Mouse (Mus musculus): Measurements from ENCODE around the gene Pdzd2. TPM values are rescaled to one million over a fixed set of nuclear protein-coding genes. Genes with fewer than 3 reads are reported as not detected.

The Pdzd2 gene
- polyA plus RNA-seq, 1 experiment from 2014 or later, result 32.8 TPM

- H3K27ac ChIP-seq (ENCODE audit: low read length), result peak overlapping the region; percentile 94
- H3K27me3 ChIP-seq (ENCODE audit: control insufficient read depth, insufficient read depth, low read length), result no peaks in the 10 kb centered on the region
- peak overlapping the region; percentile 83 for H3K9ac ChIP-seq (replicated peaks; ENCODE audit: low read depth, low read length)
- ATAC-seq (ENCODE audit: insufficient number of reproducible peaks, insufficient read depth, low FRiP score, low read depth), result no peak
- peak overlapping the region; percentile 88 for H3K4me3 ChIP-seq (ENCODE audit: low read depth, low read length)
- H3K4me1 ChIP-seq (ENCODE audit: control insufficient read depth, insufficient read depth, low read length), result peaks cover 12% of the 10 kb centered on the region; the same call in 1 of the 2 replicates
- H3K9me3 ChIP-seq (ENCODE audit: control insufficient read depth, low read depth, low read length), result no peaks in the 10 kb centered on the region
- peak overlapping the region; percentile 76 for H3K4me2 ChIP-seq (replicated peaks; ENCODE audit: low read depth, low read length)
- 2% methylated on average over 22 of the region's 22 CpGs for WGBS
- no peaks in the 10 kb centered on the region; the same call in 1 of the 2 replicates for H3K36me3 ChIP-seq (ENCODE audit: control insufficient read depth, insufficient read depth, low read length)
Observed at GRCm38 (mm10) chr15:12320441-12321090, 419.2 kb downstream of the Pdzd2 start.

- no peaks in the 10 kb centered on the region for H3K27me3 ChIP-seq (ENCODE audit: control insufficient read depth, insufficient read depth, low read length)
- no peak overlapping the region for H3K4me3 ChIP-seq (ENCODE audit: low read depth, low read length)
- H3K4me1 ChIP-seq (ENCODE audit: control insufficient read depth, insufficient read depth, low read length), result peaks cover 12% of the 10 kb centered on the region; the same call in 1 of the 2 replicates
- WGBS, result 45% methylated on average over 5 of the region's 5 CpGs
- ATAC-seq (ENCODE audit: insufficient number of reproducible peaks, insufficient read depth, low FRiP score, low read depth), result no peak
- H3K4me2 ChIP-seq (replicated peaks; ENCODE audit: low read depth, low read length), result no peak overlapping the region
- H3K9me3 ChIP-seq (ENCODE audit: control insufficient read depth, low read depth, low read length), result no peaks in the 10 kb centered on the region
- no peak overlapping the region for H3K27ac ChIP-seq (ENCODE audit: low read length)
- no peak overlapping the region for H3K9ac ChIP-seq (replicated peaks; ENCODE audit: low read depth, low read length)
- no peaks in the 10 kb centered on the region for H3K36me3 ChIP-seq (ENCODE audit: control insufficient read depth, insufficient read depth, low read length)
Observed at GRCm38 (mm10) chr15:12319889-12320288, 419.8 kb downstream of the Pdzd2 start.

- Histone ChIP-seq H3K36me3 (ENCODE audit: control insufficient read depth, insufficient read depth, low read length) (no peaks in the 10 kb centered on the region), H3K9ac (replicated peaks; ENCODE audit: low read depth, low read length) (no peak overlapping the region), H3K27ac (ENCODE audit: low read length) (no peak overlapping the region), H3K9me3 (ENCODE audit: control insufficient read depth, low read depth, low read length) (no peaks in the 10 kb centered on the region), H3K4me3 (ENCODE audit: low read depth, low read length) (no peak overlapping the region), H3K4me2 (replicated peaks; ENCODE audit: low read depth, low read length) (no peak overlapping the region), H3K4me1 (ENCODE audit: control insufficient read depth, insufficient read depth, low read length) (0 out of 2 replicates have a peak, but pooled peaks cover 4% of the 10 kb centered on the region), H3K27me3 (ENCODE audit: control insufficient read depth, insufficient read depth, low read length) (no peaks in the 10 kb centered on the region)
- 82% methylated on average over 8 of the region's 8 CpGs for WGBS
- ATAC-seq (ENCODE audit: insufficient number of reproducible peaks, insufficient read depth, low FRiP score, low read depth), result no peak
Observed at GRCm38 (mm10) chr15:12318451-12318850, 421.3 kb downstream of the Pdzd2 start.

- no peak overlapping the region for H3K27ac ChIP-seq (ENCODE audit: low read length)
- H3K4me3 ChIP-seq (ENCODE audit: low read depth, low read length), result no peak overlapping the region
- no peaks in the 10 kb centered on the region for H3K9me3 ChIP-seq (ENCODE audit: control insufficient read depth, low read depth, low read length)
- no peaks in the 10 kb centered on the region for H3K4me1 ChIP-seq (ENCODE audit: control insufficient read depth, insufficient read depth, low read length)
- H3K9ac ChIP-seq (replicated peaks; ENCODE audit: low read depth, low read length), result no peak overlapping the region
- no peaks in the 10 kb centered on the region for H3K36me3 ChIP-seq (ENCODE audit: control insufficient read depth, insufficient read depth, low read length)
- WGBS, result 74% methylated on average over 5 of the region's 5 CpGs
- H3K4me2 ChIP-seq (replicated peaks; ENCODE audit: low read depth, low read length), result no peak overlapping the region
- H3K27me3 ChIP-seq (ENCODE audit: control insufficient read depth, insufficient read depth, low read length), result no peaks in the 10 kb centered on the region
- ATAC-seq (ENCODE audit: insufficient number of reproducible peaks, insufficient read depth, low FRiP score, low read depth), result no peak
Observed at GRCm38 (mm10) chr15:12317290-12317689, 422.4 kb downstream of the Pdzd2 start.

GRCm38 (mm10) chr15:12315996-12316395 lies 423.7 kb downstream of the Pdzd2 start:
- Histone ChIP-seq H3K4me3 (ENCODE audit: low read depth, low read length) (no peak overlapping the region), H3K9ac (replicated peaks; ENCODE audit: low read depth, low read length) (no peak overlapping the region), H3K27me3 (ENCODE audit: control insufficient read depth, insufficient read depth, low read length) (no peaks in the 10 kb centered on the region), H3K4me1 (ENCODE audit: control insufficient read depth, insufficient read depth, low read length) (no peaks in the 10 kb centered on the region), H3K36me3 (ENCODE audit: control insufficient read depth, insufficient read depth, low read length) (no peaks in the 10 kb centered on the region), H3K27ac (ENCODE audit: low read length) (no peak overlapping the region), H3K4me2 (replicated peaks; ENCODE audit: low read depth, low read length) (no peak overlapping the region), H3K9me3 (ENCODE audit: control insufficient read depth, low read depth, low read length) (no peaks in the 10 kb centered on the region)
- ATAC-seq (ENCODE audit: insufficient number of reproducible peaks, insufficient read depth, low FRiP score, low read depth), result no peak
- WGBS, result 59% methylated on average over 2 of the region's 2 CpGs

GRCm38 (mm10) chr15:12314584-12314983 lies 425.1 kb downstream of the Pdzd2 start:
- Histone ChIP-seq H3K4me1 (ENCODE audit: control insufficient read depth, insufficient read depth, low read length) (no peaks in the 10 kb centered on the region), H3K4me3 (ENCODE audit: low read depth, low read length) (no peak overlapping the region), H3K9ac (replicated peaks; ENCODE audit: low read depth, low read length) (no peak overlapping the region), H3K9me3 (ENCODE audit: control insufficient read depth, low read depth, low read length) (no peaks in the 10 kb centered on the region), H3K27me3 (ENCODE audit: control insufficient read depth, insufficient read depth, low read length) (no peaks in the 10 kb centered on the region), H3K27ac (ENCODE audit: low read length) (no peak overlapping the region), H3K4me2 (replicated peaks; ENCODE audit: low read depth, low read length) (no peak overlapping the region), H3K36me3 (ENCODE audit: control insufficient read depth, insufficient read depth, low read length) (no peaks in the 10 kb centered on the region)
- ATAC-seq (ENCODE audit: insufficient number of reproducible peaks, insufficient read depth, low FRiP score, low read depth), result no peak
- 62% methylated on average over 5 of the region's 5 CpGs for WGBS

- H3K9me3 ChIP-seq (ENCODE audit: control insufficient read depth, low read depth, low read length), result no peaks in the 10 kb centered on the region
- no peak overlapping the region for H3K9ac ChIP-seq (replicated peaks; ENCODE audit: low read depth, low read length)
- no peaks in the 10 kb centered on the region for H3K27me3 ChIP-seq (ENCODE audit: control insufficient read depth, insufficient read depth, low read length)
- WGBS, result 9% methylated on average over 1 of the region's 1 CpGs
- no peak overlapping the region for H3K27ac ChIP-seq (ENCODE audit: low read length)
- H3K36me3 ChIP-seq (ENCODE audit: control insufficient read depth, insufficient read depth, low read length), result no peaks in the 10 kb centered on the region
- no peak overlapping the region for H3K4me2 ChIP-seq (replicated peaks; ENCODE audit: low read depth, low read length)
- no peak overlapping the region for H3K4me3 ChIP-seq (ENCODE audit: low read depth, low read length)
- peak; percentile 75; the same call in 1 of the 2 replicates for ATAC-seq (ENCODE audit: insufficient number of reproducible peaks, insufficient read depth, low FRiP score, low read depth)
- no peaks in the 10 kb centered on the region for H3K4me1 ChIP-seq (ENCODE audit: control insufficient read depth, insufficient read depth, low read length)
Observed at GRCm38 (mm10) chr15:12313255-12313654, 426.5 kb downstream of the Pdzd2 start.

GRCm38 (mm10) chr15:12311465-12311864 lies 428.3 kb downstream of the Pdzd2 start:
- H3K4me3 ChIP-seq (ENCODE audit: low read depth, low read length), result no peak overlapping the region
- H3K4me1 ChIP-seq (ENCODE audit: control insufficient read depth, insufficient read depth, low read length), result no peaks in the 10 kb centered on the region
- WGBS, result 82% methylated on average over 7 of the region's 7 CpGs
- no peak overlapping the region for H3K27ac ChIP-seq (ENCODE audit: low read length)
- no peaks in the 10 kb centered on the region for H3K9me3 ChIP-seq (ENCODE audit: control insufficient read depth, low read depth, low read length)
- no peaks in the 10 kb centered on the region for H3K27me3 ChIP-seq (ENCODE audit: control insufficient read depth, insufficient read depth, low read length)
- no peak overlapping the region for H3K4me2 ChIP-seq (replicated peaks; ENCODE audit: low read depth, low read length)
- no peak for ATAC-seq (ENCODE audit: insufficient number of reproducible peaks, insufficient read depth, low FRiP score, low read depth)
- H3K9ac ChIP-seq (replicated peaks; ENCODE audit: low read depth, low read length), result no peak overlapping the region
- H3K36me3 ChIP-seq (ENCODE audit: control insufficient read depth, insufficient read depth, low read length), result no peaks in the 10 kb centered on the region

- no peak overlapping the region for H3K4me2 ChIP-seq (replicated peaks; ENCODE audit: low read depth, low read length)
- H3K4me3 ChIP-seq (ENCODE audit: low read depth, low read length), result no peak overlapping the region
- H3K36me3 ChIP-seq (ENCODE audit: control insufficient read depth, insufficient read depth, low read length), result no peaks in the 10 kb centered on the region
- no peaks in the 10 kb centered on the region for H3K9me3 ChIP-seq (ENCODE audit: control insufficient read depth, low read depth, low read length)
- no peak for ATAC-seq (ENCODE audit: insufficient number of reproducible peaks, insufficient read depth, low FRiP score, low read depth)
- H3K9ac ChIP-seq (replicated peaks; ENCODE audit: low read depth, low read length), result no peak overlapping the region
- H3K4me1 ChIP-seq (ENCODE audit: control insufficient read depth, insufficient read depth, low read length), result no peaks in the 10 kb centered on the region
- H3K27me3 ChIP-seq (ENCODE audit: control insufficient read depth, insufficient read depth, low read length), result no peaks in the 10 kb centered on the region
- no peak overlapping the region for H3K27ac ChIP-seq (ENCODE audit: low read length)
- 79% methylated on average over 4 of the region's 4 CpGs for WGBS
Observed at GRCm38 (mm10) chr15:12310676-12311075, 429.0 kb downstream of the Pdzd2 start.
